Mouse (Mus musculus): ENCODE measurements around the gene Smarca2.

DNA sequence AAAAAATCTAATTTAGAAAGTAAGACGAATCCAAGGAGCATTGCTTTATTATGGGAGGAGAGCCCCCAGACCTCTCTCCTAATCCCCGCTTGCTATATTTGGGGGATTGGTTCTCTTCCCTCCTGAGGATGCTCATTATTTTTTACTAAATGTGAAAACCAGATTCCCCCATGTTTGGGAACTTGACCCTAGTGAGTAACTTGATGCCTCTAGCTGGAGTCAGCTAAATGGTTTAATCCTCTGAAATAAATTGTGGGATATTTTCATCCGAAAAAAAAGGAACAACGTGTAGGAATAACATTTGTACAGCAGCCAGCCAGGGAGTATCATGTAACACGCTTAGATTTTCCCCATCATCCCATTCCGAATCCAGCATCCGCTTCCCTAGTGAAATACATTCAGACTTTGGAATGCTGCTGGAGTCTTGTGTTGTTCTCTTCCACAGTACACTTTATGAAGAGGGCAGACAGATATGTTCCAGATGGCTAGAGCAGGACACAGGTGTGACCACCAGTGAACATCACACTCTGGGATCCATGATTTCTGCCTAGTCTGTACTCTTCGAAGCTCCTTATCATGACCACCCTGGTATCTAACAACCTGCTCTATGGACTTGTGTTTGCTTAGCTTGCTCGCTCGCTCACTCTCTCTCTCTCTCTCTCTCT is 99.8 kb downstream of the Smarca2 start:
- TF ChIP-seq CTCF (IDR thresholded peaks at IDR 0.05; ENCODE audit: low read depth) (no peak), EP300 (IDR thresholded peaks at IDR 0.05; ENCODE audit: low read depth) (no peak)
